Mouse (Mus musculus) intestine, postnatal 0 days (tissue): Measurements from ENCODE around the gene Llcfc1. TPM values are rescaled to one million over a fixed set of nuclear protein-coding genes. Genes with fewer than 3 reads are reported as not detected.
A peak's percentile ranks its signal among the peaks of the same experiment; 100 is the strongest.

Experiments used
- ATAC-seq: fragments of 200-750 bp; cut with Nextera tagmentation; 2 replicates; pipeline ENCODE4 v1.8.0; 2017; ENCODE audit warnings: mild to moderate bottlenecking, moderate TSS enrichment, moderate library complexity
- H3K27ac ChIP-seq: fragments of 300-500 bp; sonication (generic); 2 replicates; pipeline ENCODE4 v1.5.1; 2014; ENCODE audit warnings: mild to moderate bottlenecking, low read depth, low read length, moderate library complexity
- H3K27me3 ChIP-seq: fragments of 300-500 bp; sonication (generic); replicated peaks from 2 replicates; pipeline ENCODE4 v1.6.1; 2014; ENCODE audit warnings: low read length, mixed read lengths; ENCODE audit not compliant: control insufficient read depth, insufficient read depth
- H3K36me3 ChIP-seq: fragments of 300-500 bp; sonication (generic); 2 replicates; pipeline ENCODE4 v1.6.1; 2014; ENCODE audit warnings: mild to moderate bottlenecking, moderate library complexity; ENCODE audit not compliant: control insufficient read depth, insufficient read depth
- H3K4me1 ChIP-seq: fragments of 300-500 bp; sonication (generic); replicated peaks from 2 replicates; pipeline ENCODE4 v1.6.1; 2014; ENCODE audit warnings: antibody characterized with exemption, low read length, mixed read lengths; ENCODE audit not compliant: control insufficient read depth, insufficient read depth
- H3K4me2 ChIP-seq: fragments of 300-500 bp; sonication (generic); replicated peaks from 2 replicates; pipeline ENCODE4 v1.6.1; 2014; ENCODE audit warnings: low read depth, mild to moderate bottlenecking, moderate library complexity
- H3K4me3 ChIP-seq: fragments of 300-500 bp; sonication (generic); 2 replicates; pipeline ENCODE4 v1.5.1; 2014; ENCODE audit warnings: low read depth, low read length
- H3K9ac ChIP-seq: fragments of 300-500 bp; sonication (generic); 2 replicates; pipeline ENCODE4 v1.6.1; 2014; ENCODE audit warnings: mild to moderate bottlenecking, low read depth, low read length
- H3K9me3 ChIP-seq: fragments of 300-500 bp; sonication (generic); 2 replicates; pipeline ENCODE4 v1.6.1; 2016; ENCODE audit warnings: mixed run types; ENCODE audit not compliant: control insufficient read depth
- CTCF ChIP-seq: sonication (generic); IDR thresholded peaks from 2 replicates; pipeline ENCODE4 v1.5.1; 2016; ENCODE audit warnings: low read depth, mild to moderate bottlenecking, control low read depth, antibody characterized with exemption, moderate library complexity
- WGBS: fragments of 180-500 bp; shearing (Covaris S2); extraction: QIAGEN DNeasy Blood & Tissue Kit; methylation state at CpG from one replicate; pipeline ENCODE4 v1.1.7; 2014; 5-methylcytosine and 5-hydroxymethylcytosine counted together
- polyA plus RNA-seq: library from polyadenylated mRNA; unstranded; fragments of >200 nt; fragmentation: Nextera tagmentation; extraction: Ambion mirVana; gene quantifications from 2 replicates; pipeline ENCODE4 v1.2.1, GENCODE M21; 2015

The Llcfc1 gene
- polyA plus RNA-seq, 1 experiment from 2014 or later, result 3.5 TPM

DNA sequence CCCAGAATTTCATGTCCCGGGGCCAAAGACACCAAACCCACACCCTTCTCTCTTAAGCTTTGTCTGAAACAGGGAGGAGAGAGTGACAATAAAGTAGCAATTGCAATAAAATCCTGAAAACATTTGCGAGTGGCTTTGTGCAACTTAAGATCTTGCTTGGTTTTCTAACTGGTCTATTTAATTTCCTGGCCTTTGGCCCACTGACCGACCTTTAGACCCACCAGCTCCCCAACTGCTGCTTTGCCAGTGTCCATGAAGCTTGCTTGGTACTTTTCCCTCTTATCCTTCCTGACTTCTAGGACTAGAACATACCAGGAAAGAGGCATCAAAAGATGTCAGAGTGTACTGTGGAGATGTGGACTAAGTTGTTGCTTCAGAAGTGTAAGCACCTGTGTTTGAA, 1.4 kb downstream of the Llcfc1 start:
- 60% methylated on average over 3 of the region's 3 CpGs for WGBS
- Histone ChIP-seq H3K4me3 (no peak overlapping the region), H3K9ac (no peak overlapping the region), H3K4me1 (no peaks in the 10 kb centered on the region; the same call in 1 of the 2 replicates), H3K27ac (no peak overlapping the region), H3K27me3 (no peaks in the 10 kb centered on the region), H3K36me3 (no peaks in the 10 kb centered on the region), H3K4me2 (no peak overlapping the region), H3K9me3 (no peaks in the 10 kb centered on the region)
- ATAC-seq, result no peak
- no peak for TF ChIP-seq CTCF

DNA sequence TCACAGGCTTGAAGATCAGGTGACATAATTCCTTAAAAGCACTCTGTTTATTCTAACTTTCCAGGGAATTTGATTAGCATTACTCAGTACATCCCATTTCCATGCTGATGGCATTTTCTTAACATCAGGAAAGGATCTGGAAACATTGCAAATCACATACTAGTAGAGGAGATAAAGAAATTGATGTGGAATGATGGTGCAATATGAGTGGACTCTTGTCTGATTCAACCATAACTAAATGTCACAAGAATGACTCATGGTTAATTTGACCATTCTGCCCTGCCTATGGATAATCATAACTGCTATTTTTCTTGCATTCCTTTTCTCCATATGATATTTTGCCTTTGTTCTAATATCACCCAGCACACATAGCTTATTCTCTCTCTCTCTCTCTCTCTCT, 8.0 kb downstream of the Llcfc1 start:
- Histone ChIP-seq H3K4me2 (no peak overlapping the region), H3K36me3 (no peaks in the 10 kb centered on the region), H3K9ac (no peak overlapping the region), H3K4me3 (no peak overlapping the region), H3K4me1 (no peaks in the 10 kb centered on the region), H3K27me3 (no peaks in the 10 kb centered on the region), H3K9me3 (no peaks in the 10 kb centered on the region), H3K27ac (no peak overlapping the region)
- no peak for TF ChIP-seq CTCF
- ATAC-seq, result 0 out of 2 replicates have a peak, but pooled peaks have one; percentile 19

DNA sequence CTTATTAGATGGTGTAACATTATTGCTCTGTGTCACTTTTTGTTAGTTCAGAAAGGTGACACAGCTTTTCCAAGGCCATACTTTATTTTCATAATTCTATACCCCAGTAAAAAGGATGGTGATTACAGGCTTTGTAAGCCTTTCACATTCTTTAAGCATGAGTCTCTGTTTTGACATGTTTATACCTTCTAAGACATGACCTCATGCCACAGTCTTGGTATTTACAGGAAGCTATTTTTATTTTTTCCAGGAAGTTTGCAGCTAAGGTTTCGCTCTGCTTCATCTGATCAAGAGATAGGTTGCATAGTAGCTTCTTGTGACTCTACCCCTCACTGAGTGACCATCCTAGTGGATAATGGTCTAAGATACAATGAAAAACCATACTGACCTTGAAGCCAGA, 10.2 kb downstream of the Llcfc1 start:
- H3K27ac ChIP-seq, result no peak overlapping the region
- no peaks in the 10 kb centered on the region for H3K4me1 ChIP-seq
- no peaks in the 10 kb centered on the region for H3K36me3 ChIP-seq
- no peak overlapping the region for H3K4me2 ChIP-seq
- WGBS, result 78% methylated on average over 1 of the region's 1 CpGs
- no peak for ATAC-seq
- no peaks in the 10 kb centered on the region for H3K27me3 ChIP-seq
- no peak overlapping the region for H3K9ac ChIP-seq
- H3K9me3 ChIP-seq, result no peaks in the 10 kb centered on the region
- TF ChIP-seq CTCF, result no peak
- no peak overlapping the region for H3K4me3 ChIP-seq

DNA sequence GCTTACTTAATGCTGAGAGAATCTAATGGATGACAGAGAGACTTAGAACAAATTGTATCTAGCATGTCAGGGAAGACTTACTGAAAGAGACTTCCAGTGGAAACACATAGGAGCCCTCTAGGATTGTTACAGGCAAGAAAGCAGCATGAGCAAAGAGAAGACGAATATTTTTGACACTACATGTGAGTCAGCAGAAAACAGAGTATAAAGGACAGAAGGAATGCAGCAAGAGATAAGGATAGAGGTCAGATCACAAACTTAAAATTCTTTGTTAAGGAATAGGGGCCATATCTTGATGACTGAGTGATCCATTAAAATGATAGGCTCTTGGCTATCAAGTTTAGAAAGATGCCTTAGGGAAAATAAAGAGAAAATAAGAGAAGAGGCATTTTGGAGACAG, 17.0 kb downstream of the Llcfc1 start:
- 64% methylated on average over 1 of the region's 1 CpGs for WGBS
- Histone ChIP-seq H3K9ac (no peak overlapping the region), H3K27ac (no peak overlapping the region), H3K4me1 (no peaks in the 10 kb centered on the region), H3K9me3 (no peaks in the 10 kb centered on the region), H3K4me3 (no peak overlapping the region), H3K36me3 (no peaks in the 10 kb centered on the region), H3K4me2 (no peak overlapping the region), H3K27me3 (no peaks in the 10 kb centered on the region)
- TF ChIP-seq CTCF, result no peak
- ATAC-seq, result no peak

DNA sequence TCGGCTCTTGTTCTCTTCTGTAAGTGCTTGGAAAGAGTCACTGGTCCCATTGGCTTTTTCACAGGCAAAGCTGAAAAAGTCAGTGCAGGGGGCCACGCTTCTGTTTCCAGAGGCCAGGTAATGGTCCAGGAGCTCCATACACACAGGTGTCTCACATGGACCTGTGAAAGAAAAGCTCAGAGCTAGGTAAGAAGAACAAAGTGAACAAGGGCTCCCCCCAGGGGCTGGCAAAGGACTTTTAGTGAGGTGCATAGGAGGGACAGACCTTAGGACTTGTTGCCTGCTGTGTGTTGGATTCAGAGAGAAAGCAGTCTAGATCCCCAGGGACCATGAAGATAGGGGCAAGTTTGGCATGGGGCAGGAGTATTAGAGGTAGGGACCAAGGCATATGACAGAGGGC, 18.7 kb downstream of the Llcfc1 start:
- TF ChIP-seq CTCF, result peak; percentile 56
- Histone ChIP-seq H3K36me3 (no peaks in the 10 kb centered on the region), H3K4me1 (no peaks in the 10 kb centered on the region), H3K27ac (no peak overlapping the region), H3K4me2 (no peak overlapping the region), H3K9me3 (no peaks in the 10 kb centered on the region), H3K9ac (no peak overlapping the region), H3K27me3 (no peaks in the 10 kb centered on the region), H3K4me3 (no peak overlapping the region)
- ATAC-seq, result no peak
- 83% methylated on average over 2 of the region's 2 CpGs for WGBS

DNA sequence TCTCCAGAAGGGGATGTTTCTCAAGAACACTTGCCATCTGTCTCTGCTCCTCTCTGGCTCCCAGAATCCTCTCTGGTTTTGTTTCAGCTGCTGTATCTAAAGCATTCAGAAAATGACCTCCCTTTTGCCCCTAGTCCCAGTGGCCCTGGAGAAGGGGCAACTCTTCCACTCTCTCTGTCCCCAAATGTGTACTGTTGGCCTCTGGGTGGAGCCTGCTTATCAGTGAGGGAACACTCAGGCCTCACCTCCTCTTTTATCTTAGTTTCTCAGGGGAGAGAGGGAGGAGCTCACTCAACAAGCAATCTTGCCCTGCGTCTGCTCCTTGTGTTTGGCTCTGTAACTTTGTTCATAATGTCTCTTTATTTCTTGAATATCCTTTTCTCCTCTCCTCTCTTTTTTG, 19.9 kb downstream of the Llcfc1 start, which contains the start of gene Kel:
TSS of gene Kel (minus strand) at position 217 of the 400 bp plus-strand sequence.
- H3K9ac ChIP-seq, result no peak within 1 kb of the TSS
- ATAC-seq, result peak; percentile 43; the same call in 1 of the 2 replicates

DNA sequence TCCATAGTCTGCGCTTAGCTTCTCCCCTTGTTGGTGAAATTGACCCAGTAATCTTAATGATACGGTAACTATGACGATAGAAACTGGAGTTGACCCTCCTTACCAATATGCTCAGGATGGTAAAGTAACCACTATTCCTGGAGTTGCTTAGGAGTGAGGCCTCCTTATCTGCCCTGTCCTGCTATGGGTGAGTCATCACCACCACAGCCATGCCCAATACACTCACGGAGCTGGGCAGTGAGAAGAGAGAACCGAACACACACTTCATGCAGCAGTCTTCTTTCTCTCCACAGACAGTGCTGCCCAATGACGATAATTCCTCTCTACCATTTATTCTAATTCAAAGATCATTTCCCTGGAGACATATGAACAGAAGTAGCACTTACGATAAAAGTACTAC, 22.0 kb downstream of the Llcfc1 start:
- WGBS, result 77% methylated on average over 7 of the region's 7 CpGs
- Histone ChIP-seq H3K9me3 (no peaks in the 10 kb centered on the region), H3K27ac (no peak overlapping the region), H3K9ac (no peak overlapping the region), H3K4me2 (no peak overlapping the region), H3K4me3 (no peak overlapping the region), H3K27me3 (no peaks in the 10 kb centered on the region), H3K4me1 (no peaks in the 10 kb centered on the region), H3K36me3 (no peaks in the 10 kb centered on the region)
- TF ChIP-seq CTCF, result no peak
- ATAC-seq, result peak; percentile 66; the same call in 1 of the 2 replicates

More for the DNA sequence above, 19.9 kb downstream of the Llcfc1 start, which contains the start of gene Kel:
- Histone ChIP-seq H3K27ac (no peak within 1 kb of the TSS), H3K4me1 (no peaks in the 10 kb centered on the region), H3K4me2 (no peak within 1 kb of the TSS), H3K27me3 (no peaks in the 10 kb centered on the region), H3K4me3 (no peak within 1 kb of the TSS), H3K36me3 (no peaks in the 10 kb centered on the region), H3K9me3 (no peaks in the 10 kb centered on the region)
- WGBS, result 19% methylated on average over 1 of the region's 1 CpGs
- no peak for TF ChIP-seq CTCF
